Mouse (Mus musculus): Measurements from ENCODE around the gene Nrxn1. TPM values are rescaled to one million over a fixed set of nuclear protein-coding genes. Genes with fewer than 3 reads are reported as not detected.

Nrxn1 gene
- total RNA-seq, 2 experiments from 2014 or later: 615 to 617 TPM

GRCm38 (mm10) chr17:91085416-91085815 is 7.5 kb downstream of the Nrxn1 start:
- H3K4me3 ChIP-seq: peak overlapping the region; percentile 34
- intact Hi-C loops (cut with DNase I): loop anchor here (5.0 kb wide), 1 partner anchor 88 kb away; no protein-coding TSS in a partner anchor
- peak overlapping the region; percentile 61; the same call in 1 of the 2 replicates for H3K27ac ChIP-seq
- no peak for TF ChIP-seq CTCF (IDR thresholded peaks at IDR 0.05)
- no peak for DNase-seq (ENCODE audit: extremely low spot score in 1 of 2, low spot score in 2 of 2)

- DNase-seq (ENCODE audit: extremely low spot score in 1 of 2, low spot score in 2 of 2): no peak
- TF ChIP-seq CTCF (IDR thresholded peaks at IDR 0.05): no peak
- H3K4me3 ChIP-seq: no peak overlapping the region
- intact Hi-C loops (cut with DNase I): no loop called here
- no peak overlapping the region for H3K27ac ChIP-seq
Measured at GRCm38 (mm10) chr17:91079096-91079495, 13.8 kb downstream of the Nrxn1 start.

- TF ChIP-seq CTCF (IDR thresholded peaks at IDR 0.05): no peak
- intact Hi-C loops (cut with DNase I): no loop called here
- Histone ChIP-seq H3K27ac (no peak overlapping the region), H3K4me3 (no peak overlapping the region)
- no peak for DNase-seq (ENCODE audit: extremely low spot score in 1 of 2, low spot score in 2 of 2)
Measured at GRCm38 (mm10) chr17:91074780-91075179, 18.1 kb downstream of the Nrxn1 start.

GRCm38 (mm10) chr17:91033466-91033865 is 59.4 kb downstream of the Nrxn1 start:
- Histone ChIP-seq H3K27ac (no peak overlapping the region), H3K4me3 (no peak overlapping the region)
- TF ChIP-seq CTCF (IDR thresholded peaks at IDR 0.05): no peak
- intact Hi-C loops (cut with DNase I): no loop called here
- DNase-seq (ENCODE audit: extremely low spot score in 1 of 2, low spot score in 2 of 2): no peak

GRCm38 (mm10) chr17:91025061-91025623 is 67.7 kb downstream of the Nrxn1 start:
- Histone ChIP-seq H3K27ac (peak overlapping the region; percentile 28; the same call in 1 of the 2 replicates), H3K4me3 (no peak overlapping the region)
- DNase-seq (ENCODE audit: extremely low spot score in 1 of 2, low spot score in 2 of 2): no peak
- no peak for TF ChIP-seq CTCF (IDR thresholded peaks at IDR 0.05)
- intact Hi-C loops (cut with DNase I): no loop called here

GRCm38 (mm10) chr17:91007385-91008089 is 85.3 kb downstream of the Nrxn1 start:
- no peak for TF ChIP-seq CTCF (IDR thresholded peaks at IDR 0.05)
- DNase-seq (ENCODE audit: extremely low spot score in 1 of 2, low spot score in 2 of 2): no peak
- no peak overlapping the region for H3K4me3 ChIP-seq
- no peak overlapping the region for H3K27ac ChIP-seq
- intact Hi-C loops (cut with DNase I): no loop called here

GRCm38 (mm10) chr17:91000389-91000788 is 92.5 kb downstream of the Nrxn1 start:
- DNase-seq (ENCODE audit: extremely low spot score in 1 of 2, low spot score in 2 of 2): no peak
- intact Hi-C loops (cut with DNase I): no loop called here
- Histone ChIP-seq H3K4me3 (no peak overlapping the region), H3K27ac (peak overlapping the region; percentile 73)
- no peak for TF ChIP-seq CTCF (IDR thresholded peaks at IDR 0.05)

GRCm38 (mm10) chr17:90999667-91000154 is 93.2 kb downstream of the Nrxn1 start:
- peak overlapping the region; percentile 73 for H3K27ac ChIP-seq
- intact Hi-C loops (cut with DNase I): loop anchor here (5.0 to 10.0 kb wide), 2 partner anchors 88 to 105 kb away; no protein-coding TSS in a partner anchor
- no peak overlapping the region for H3K4me3 ChIP-seq
- DNase-seq (ENCODE audit: extremely low spot score in 1 of 2, low spot score in 2 of 2): peak in 1 of 2 experiments; percentile 22
- no peak for TF ChIP-seq CTCF (IDR thresholded peaks at IDR 0.05)

- TF ChIP-seq CTCF (IDR thresholded peaks at IDR 0.05): no peak
- DNase-seq (ENCODE audit: extremely low spot score in 1 of 2, low spot score in 2 of 2): no peak
- intact Hi-C loops (cut with DNase I): loop anchor here (5.0 to 10.0 kb wide), 2 partner anchors 90 to 103 kb away; no protein-coding TSS in a partner anchor
- H3K27ac ChIP-seq: peak overlapping the region; percentile 73
- H3K4me3 ChIP-seq: no peak overlapping the region
Measured at GRCm38 (mm10) chr17:90997714-90998113, 95.2 kb downstream of the Nrxn1 start.

GRCm38 (mm10) chr17:90995436-90995835 is 97.4 kb downstream of the Nrxn1 start:
- no peak overlapping the region for H3K4me3 ChIP-seq
- intact Hi-C loops (cut with DNase I): loop anchor here (5.0 to 10.0 kb wide), 2 partner anchors 92 to 101 kb away; no protein-coding TSS in a partner anchor
- H3K27ac ChIP-seq: peak overlapping the region; percentile 19
- DNase-seq (ENCODE audit: extremely low spot score in 1 of 2, low spot score in 2 of 2): no peak
- TF ChIP-seq CTCF (IDR thresholded peaks at IDR 0.05): no peak

- no peak for TF ChIP-seq CTCF (IDR thresholded peaks at IDR 0.05)
- intact Hi-C loops (cut with DNase I): loop anchor here (10.0 kb wide), 1 partner anchor 99 kb away; no protein-coding TSS in a partner anchor
- no peak overlapping the region for H3K27ac ChIP-seq
- DNase-seq (ENCODE audit: extremely low spot score in 1 of 2, low spot score in 2 of 2): no peak
- H3K4me3 ChIP-seq: no peak overlapping the region
Measured at GRCm38 (mm10) chr17:90994247-90994646, 98.6 kb downstream of the Nrxn1 start.

GRCm38 (mm10) chr17:90990747-90991146 is 102.1 kb downstream of the Nrxn1 start:
- intact Hi-C loops (cut with DNase I): loop anchor here (10.0 kb wide), 1 partner anchor 96 kb away; no protein-coding TSS in a partner anchor
- TF ChIP-seq CTCF (IDR thresholded peaks at IDR 0.05): no peak
- no peak for DNase-seq (ENCODE audit: extremely low spot score in 1 of 2, low spot score in 2 of 2)
- Histone ChIP-seq H3K27ac (no peak overlapping the region), H3K4me3 (no peak overlapping the region)
